7 mouse cellular contexts compared by ENCODE assay signal in genomic region chr4:41631390-41631789, GRCm38 (mm10). TPM values are rescaled to one million over a fixed set of nuclear protein-coding genes. Genes with fewer than 3 reads are reported as not detected.
DNase-seq lines count a peak whose midpoint lies in the region; ATAC-seq and TF ChIP-seq lines count a peak whose summit lies in the region.

No protein-coding gene starts in this region.

- TF ChIP-seq EP300 in ES-Bruce4 (IDR thresholded peaks at IDR 0.05; ENCODE audit: insufficient read depth, low read depth, low read length) = 0 out of 2 replicates have a peak, but pooled peaks have one; percentile 59

- WGBS in forebrain, embryonic 13.5 days = under 1% methylated on average over 11 of the region's 11 CpGs
- WGBS in hindbrain, embryonic 16.5 days = 2% methylated on average over 11 of the region's 11 CpGs
- WGBS in liver, embryonic 15.5 days (ENCODE audit: insufficient replicate concordance) = 4% methylated on average over 11 of the region's 11 CpGs
- 5% methylated on average over 11 of the region's 11 CpGs for WGBS in olfactory bulb, adult 2 months

- peak overlapping the region; percentile 81 for H3K27ac ChIP-seq in ES-Bruce4 (ENCODE audit: insufficient read depth, low read length)
- H3K27ac ChIP-seq in forebrain, embryonic 13.5 days = peak overlapping the region; percentile 61
- peak overlapping the region; percentile 66 for H3K27ac ChIP-seq in hindbrain, embryonic 16.5 days (ENCODE audit: low read depth, low read length)
- H3K27ac ChIP-seq in liver, embryonic 15.5 days (replicated peaks) = no peak overlapping the region
- H3K27ac ChIP-seq in olfactory bulb, adult 2 months (ENCODE audit: insufficient read depth, low read depth, low read length) = peak overlapping the region; percentile 68

- H3K9ac ChIP-seq in ES-Bruce4 (ENCODE audit: low read depth, poor library complexity, severe bottlenecking) = peak overlapping the region; percentile 15; the same call in 1 of the 2 replicates
- H3K9ac ChIP-seq in forebrain, embryonic 13.5 days = peak overlapping the region; percentile 58
- H3K9ac ChIP-seq in hindbrain, embryonic 16.5 days (ENCODE audit: low read depth, low read length) = peak overlapping the region; percentile 23; the same call in 1 of the 2 replicates
- H3K9ac ChIP-seq in liver, embryonic 15.5 days = no peak overlapping the region

- DNase-seq in ZHBTc4 (ENCODE audit: low read depth, low spot score) = peak; percentile 63

- no peaks in the 10 kb centered on the region for H3K9me3 ChIP-seq in ES-Bruce4 (replicated peaks; ENCODE audit: control insufficient read depth, insufficient read depth, low read length, poor library complexity, severe bottlenecking)
- no peaks in the 10 kb centered on the region for H3K9me3 ChIP-seq in forebrain, embryonic 13.5 days (replicated peaks)
- H3K9me3 ChIP-seq in hindbrain, embryonic 16.5 days (ENCODE audit: control insufficient read depth, low read length) = no peaks in the 10 kb centered on the region
- no peaks in the 10 kb centered on the region for H3K9me3 ChIP-seq in liver, embryonic 15.5 days (replicated peaks)

- H3K4me1 ChIP-seq in ES-Bruce4 (ENCODE audit: control insufficient read depth, insufficient read depth, low read length) = peaks cover 18% of the 10 kb centered on the region
- peaks cover 59% of the 10 kb centered on the region for H3K4me1 ChIP-seq in forebrain, embryonic 13.5 days
- H3K4me1 ChIP-seq in hindbrain, embryonic 16.5 days (ENCODE audit: control insufficient read depth, insufficient read depth, low read depth, low read length) = peaks cover 33% of the 10 kb centered on the region
- H3K4me1 ChIP-seq in liver, embryonic 15.5 days (replicated peaks) = peaks cover 26% of the 10 kb centered on the region
- peaks cover 53% of the 10 kb centered on the region for H3K4me1 ChIP-seq in olfactory bulb, adult 2 months (ENCODE audit: control insufficient read depth, insufficient read depth, low read length)

- H3K4me2 ChIP-seq in forebrain, embryonic 13.5 days = peak overlapping the region; percentile 37
- H3K4me2 ChIP-seq in hindbrain, embryonic 16.5 days (ENCODE audit: low read length) = peak overlapping the region; percentile 7; the same call in 1 of the 2 replicates
- peak overlapping the region; percentile 15; the same call in 1 of the 2 replicates for H3K4me2 ChIP-seq in liver, embryonic 15.5 days

- peak overlapping the region; percentile 22; the same call in 1 of the 2 replicates for H3K4me3 ChIP-seq in ES-Bruce4 (ENCODE audit: low read depth, low read length)
- no peak overlapping the region for H3K4me3 ChIP-seq in forebrain, embryonic 13.5 days
- H3K4me3 ChIP-seq in hindbrain, embryonic 16.5 days (ENCODE audit: low read length) = no peak overlapping the region
- H3K4me3 ChIP-seq in liver, embryonic 15.5 days (replicated peaks) = no peak overlapping the region
- H3K4me3 ChIP-seq in olfactory bulb, adult 2 months (ENCODE audit: insufficient read depth, low read depth, low read length) = no peak overlapping the region

- no peaks in the 10 kb centered on the region for H3K36me3 ChIP-seq in ES-Bruce4 (ENCODE audit: control insufficient read depth, insufficient read depth, low read length, poor library complexity, severe bottlenecking)
- no peaks in the 10 kb centered on the region for H3K36me3 ChIP-seq in forebrain, embryonic 13.5 days (ENCODE audit: poor library complexity, severe bottlenecking)
- H3K36me3 ChIP-seq in hindbrain, embryonic 16.5 days (ENCODE audit: control insufficient read depth, insufficient read depth, low read length) = no peaks in the 10 kb centered on the region
- H3K36me3 ChIP-seq in liver, embryonic 15.5 days (replicated peaks) = no peaks in the 10 kb centered on the region

- H3K27me3 ChIP-seq in ES-Bruce4 (ENCODE audit: control insufficient read depth, insufficient read depth, low read length, poor library complexity, severe bottlenecking) = no peaks in the 10 kb centered on the region
- peaks cover 11% of the 10 kb centered on the region for H3K27me3 ChIP-seq in forebrain, embryonic 13.5 days
- no peaks in the 10 kb centered on the region for H3K27me3 ChIP-seq in hindbrain, embryonic 16.5 days (replicated peaks; ENCODE audit: control insufficient read depth, insufficient read depth, low read length)
- peaks cover 8% of the 10 kb centered on the region; the same call in 1 of the 2 replicates for H3K27me3 ChIP-seq in liver, embryonic 15.5 days

- ATAC-seq in forebrain, embryonic 13.5 days = peak; percentile 43
- peak; percentile 56 for ATAC-seq in hindbrain, embryonic 16.5 days
- ATAC-seq in liver, embryonic 15.5 days (ENCODE audit: insufficient read depth) = no peak
- no peak for ATAC-seq in megakaryocyte, adult 5-6 weeks (ENCODE audit: poor library complexity, severe bottlenecking)

- peak; percentile 58 for TF ChIP-seq POLR2A in ES-Bruce4 (IDR thresholded peaks at IDR 0.05; ENCODE audit: insufficient read depth, low read length)
- no peak for TF ChIP-seq POLR2A in olfactory bulb, adult 2 months (IDR thresholded peaks at IDR 0.05; ENCODE audit: insufficient read depth, low read depth, low read length)

- no peak for TF ChIP-seq CTCF in ES-Bruce4 (IDR thresholded peaks at IDR 0.05; ENCODE audit: low read depth, low read length)
- TF ChIP-seq CTCF in olfactory bulb, adult 2 months (IDR thresholded peaks at IDR 0.05; ENCODE audit: insufficient read depth, low read depth, low read length) = no peak

RNA-seq across cellular contexts. Expression of gene Enho, which starts 8.7 kb away (rescaled TPM):
- polyA plus RNA-seq in ES-Bruce4 (2011; ENCODE audit: insufficient read depth, insufficient read length, low read depth, missing spikeins) = 5.3 and 5.4 TPM in 2 replicates
- 47.8 and 50.6 TPM in 2 replicates for polyA plus RNA-seq in forebrain, embryonic 13.5 days (2015; fragmentation: Nextera tagmentation; extraction: Ambion mirVana)
- 115 and 117 TPM in 2 replicates for polyA plus RNA-seq in hindbrain, embryonic 16.5 days (2015; fragmentation: Nextera tagmentation; extraction: Ambion mirVana)
- 2.3 and 3.3 TPM in 2 replicates for polyA plus RNA-seq in liver, embryonic 15.5 days (2015; fragmentation: Nextera tagmentation; extraction: Ambion mirVana)
- polyA plus RNA-seq in olfactory bulb, adult 2 months (2012; ENCODE audit: insufficient read depth, insufficient read length, low replicate concordance, missing spikeins) = not detected in 2 replicates
- total RNA-seq in megakaryocyte, adult 5-6 weeks (2015) = not detected in 2 replicates
- total RNA-seq in megakaryocyte, adult 5-6 weeks (2017) = not detected in 2 replicates

Comparison
In these comparisons a context has a peak if more than half of its experiments do, and no peak if none do; other contexts are left out.
1. ATAC-seq: peak in forebrain, embryonic 13.5 days (single experiment) and hindbrain, embryonic 16.5 days (single experiment); none in liver, embryonic 15.5 days (single experiment) and megakaryocyte, adult 5-6 weeks (single experiment).
2. Peak in every context shown above with its lines, with median percentiles within 50 percentile points of each other: H3K4me2 ChIP-seq.